Mouse (Mus musculus): ENCODE measurements at regions not wholly inside any gene's neighbourhood (a gene's known extent, or its start where the extent isn't known, plus 50 kb on each side); places are given as distances from the start of the nearest gene placed in this dataset.
A peak's percentile ranks its signal among the peaks of the same experiment; 100 is the strongest.

DNA sequence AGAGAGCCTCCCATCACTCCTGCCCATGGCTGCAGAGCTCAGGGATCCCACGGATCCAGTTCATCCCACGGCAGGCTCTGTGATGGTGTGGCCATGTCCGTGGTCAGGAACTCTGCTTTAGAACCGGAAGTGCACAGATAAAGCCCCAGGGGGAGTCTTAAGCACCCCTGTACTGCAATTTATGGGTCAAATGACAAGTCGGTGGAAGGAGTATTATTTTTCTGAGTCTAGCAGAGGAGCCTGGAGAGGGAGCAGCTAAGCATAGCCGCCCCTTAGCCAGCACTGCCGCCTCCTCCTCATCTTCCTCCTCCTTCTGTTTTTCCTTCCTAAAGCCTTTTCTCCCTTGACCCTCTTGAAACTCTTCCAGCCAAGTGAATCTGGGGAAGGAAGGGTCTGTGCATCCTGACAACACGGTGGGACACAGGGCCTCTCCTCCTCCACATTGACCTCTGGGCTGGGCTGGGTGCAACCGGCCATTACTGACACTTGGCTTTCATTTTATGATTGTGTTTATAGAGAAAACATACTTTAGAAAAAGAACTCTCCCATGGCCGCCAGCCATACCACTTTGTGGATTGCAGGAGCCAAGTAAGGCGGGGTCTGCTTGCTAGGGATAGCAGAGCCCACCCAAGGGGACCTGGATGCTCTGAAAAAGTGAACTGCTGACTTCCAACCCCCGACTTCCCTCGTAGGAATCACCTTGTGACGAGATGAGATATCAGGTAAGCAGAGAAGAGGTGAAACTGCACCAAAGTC lies 494.3 kb downstream of the Ccdc171 start:
- no peak overlapping the region for H3K27ac ChIP-seq (replicated peaks)
- H3K36me3 ChIP-seq: no peaks in the 10 kb centered on the region
- ATAC-seq (replicated peaks): no peak
- H3K4me1 ChIP-seq: no peaks in the 10 kb centered on the region
- WGBS: 89% methylated on average over 14 of the region's 14 CpGs
- H3K9me3 ChIP-seq: no peaks in the 10 kb centered on the region
- no peak overlapping the region for H3K9ac ChIP-seq (replicated peaks)
- H3K27me3 ChIP-seq: no peaks in the 10 kb centered on the region
- no peak overlapping the region for H3K4me3 ChIP-seq
- no peak overlapping the region for H3K4me2 ChIP-seq (replicated peaks)

DNA sequence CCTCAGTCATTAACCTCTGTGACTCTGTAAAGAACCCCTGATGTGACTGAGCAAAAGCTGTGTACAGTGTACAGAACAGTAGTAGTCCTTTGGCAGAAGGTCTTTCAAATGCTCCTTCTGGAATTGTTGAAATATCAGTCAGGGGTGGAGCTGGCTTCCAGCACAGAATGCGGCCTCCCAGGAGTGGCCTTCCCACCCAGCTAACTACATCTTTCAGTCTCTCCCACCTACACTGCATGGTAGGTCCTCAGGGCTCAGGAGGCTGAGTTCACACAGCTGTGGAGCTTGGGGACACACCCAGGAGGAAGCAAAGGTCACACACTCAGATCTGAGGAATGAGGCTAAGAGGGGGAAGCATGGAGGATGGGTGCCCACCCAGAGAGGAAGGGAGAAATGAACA lies 495.3 kb downstream of the Ccdc171 start:
- H3K27ac ChIP-seq (replicated peaks): no peak overlapping the region
- no peaks in the 10 kb centered on the region for H3K27me3 ChIP-seq
- no peak overlapping the region for H3K4me2 ChIP-seq (replicated peaks)
- H3K9ac ChIP-seq (replicated peaks): no peak overlapping the region
- H3K4me3 ChIP-seq: no peak overlapping the region
- ATAC-seq (replicated peaks): no peak
- H3K4me1 ChIP-seq: no peaks in the 10 kb centered on the region
- no peaks in the 10 kb centered on the region for H3K36me3 ChIP-seq
- no peaks in the 10 kb centered on the region for H3K9me3 ChIP-seq
- WGBS: 83% methylated on average over 1 of the region's 1 CpGs

DNA sequence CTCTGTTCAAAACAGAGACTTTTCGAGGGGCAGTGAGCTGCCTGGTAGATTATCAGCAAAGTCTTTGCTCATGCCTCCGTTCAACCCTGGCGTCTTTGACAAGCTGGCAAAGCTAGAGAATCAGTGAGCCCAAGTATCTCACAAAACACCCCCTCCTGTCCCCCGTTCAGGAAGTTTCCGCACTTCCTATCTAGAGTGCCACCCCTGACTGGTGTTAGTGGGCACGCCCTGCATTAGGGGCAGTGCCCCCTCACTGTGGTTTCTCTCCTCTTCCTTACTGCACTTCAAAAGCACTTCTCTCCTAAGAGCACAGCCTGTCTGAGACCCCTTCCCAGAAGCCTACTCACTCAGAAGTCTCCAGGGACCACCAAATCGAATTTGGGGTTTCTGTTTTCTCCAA lies 497.0 kb downstream of the Ccdc171 start:
- Histone ChIP-seq H3K4me1 (no peaks in the 10 kb centered on the region), H3K4me3 (no peak overlapping the region), H3K27me3 (no peaks in the 10 kb centered on the region), H3K9me3 (no peaks in the 10 kb centered on the region), H3K36me3 (no peaks in the 10 kb centered on the region), H3K27ac (replicated peaks) (no peak overlapping the region), H3K4me2 (replicated peaks) (no peak overlapping the region), H3K9ac (replicated peaks) (no peak overlapping the region)
- ATAC-seq (replicated peaks): no peak
- WGBS: 89% methylated on average over 7 of the region's 7 CpGs

GRCm38 (mm10) chr4:84026144-84026543 lies 500.8 kb downstream of the Ccdc171 start:
- Histone ChIP-seq H3K4me1 (no peaks in the 10 kb centered on the region), H3K9ac (replicated peaks) (no peak overlapping the region), H3K27ac (replicated peaks) (no peak overlapping the region), H3K4me3 (no peak overlapping the region), H3K27me3 (no peaks in the 10 kb centered on the region), H3K4me2 (replicated peaks) (no peak overlapping the region), H3K36me3 (no peaks in the 10 kb centered on the region), H3K9me3 (no peaks in the 10 kb centered on the region)
- 49% methylated on average over 8 of the region's 8 CpGs for WGBS
- no peak for ATAC-seq (replicated peaks)

GRCm38 (mm10) chr4:84028120-84028519 lies 502.8 kb downstream of the Ccdc171 start:
- 9% methylated on average over 5 of the region's 5 CpGs for WGBS
- no peak overlapping the region for H3K4me3 ChIP-seq
- ATAC-seq (replicated peaks): peak; percentile 74
- no peak overlapping the region for H3K4me2 ChIP-seq (replicated peaks)
- H3K4me1 ChIP-seq: peaks cover 11% of the 10 kb centered on the region
- H3K9ac ChIP-seq (replicated peaks): no peak overlapping the region
- no peak overlapping the region for H3K27ac ChIP-seq (replicated peaks)
- H3K9me3 ChIP-seq: no peaks in the 10 kb centered on the region
- no peaks in the 10 kb centered on the region for H3K27me3 ChIP-seq
- H3K36me3 ChIP-seq: no peaks in the 10 kb centered on the region

DNA sequence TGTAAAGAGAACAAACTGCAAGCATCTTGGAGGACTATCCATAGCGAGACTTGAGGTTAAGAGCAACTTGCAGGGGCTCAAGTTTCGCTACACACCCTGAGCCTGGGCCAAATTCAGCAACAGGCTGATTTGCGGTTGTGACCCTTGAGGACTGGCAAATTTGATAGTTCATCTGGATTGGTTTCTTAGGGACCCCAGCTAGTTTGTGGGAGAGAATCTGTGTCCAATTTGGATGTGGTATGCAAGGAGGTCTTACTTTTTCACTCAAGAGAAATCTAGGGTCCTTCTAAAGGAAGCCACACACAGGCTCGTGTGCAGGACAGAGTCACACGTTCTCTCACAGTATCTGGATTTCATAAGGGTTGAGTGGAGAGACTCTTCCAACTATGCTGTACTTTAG lies 505.6 kb downstream of the Ccdc171 start:
- H3K27me3 ChIP-seq: no peaks in the 10 kb centered on the region
- WGBS: 90% methylated on average over 5 of the region's 5 CpGs
- no peak overlapping the region for H3K9ac ChIP-seq (replicated peaks)
- H3K9me3 ChIP-seq: no peaks in the 10 kb centered on the region
- ATAC-seq (replicated peaks): no peak
- H3K27ac ChIP-seq (replicated peaks): no peak overlapping the region
- no peak overlapping the region for H3K4me2 ChIP-seq (replicated peaks)
- H3K36me3 ChIP-seq: no peaks in the 10 kb centered on the region
- peaks cover 11% of the 10 kb centered on the region for H3K4me1 ChIP-seq
- no peak overlapping the region for H3K4me3 ChIP-seq

- peak overlapping the region; percentile 19 for H3K4me2 ChIP-seq (replicated peaks)
- WGBS: 6% methylated on average over 10 of the region's 10 CpGs
- no peak overlapping the region; the same call in 1 of the 2 replicates for H3K27ac ChIP-seq (replicated peaks)
Observed at GRCm38 (mm10) chr4:84032505-84032904, 507.2 kb downstream of the Ccdc171 start.

GRCm38 (mm10) chr4:84035347-84035746 lies 510.0 kb downstream of the Ccdc171 start:
- Histone ChIP-seq H3K9ac (replicated peaks) (no peak overlapping the region), H3K4me1 (peaks cover 11% of the 10 kb centered on the region), H3K27ac (replicated peaks) (no peak overlapping the region), H3K4me2 (replicated peaks) (no peak overlapping the region), H3K9me3 (no peaks in the 10 kb centered on the region), H3K36me3 (no peaks in the 10 kb centered on the region), H3K27me3 (no peaks in the 10 kb centered on the region), H3K4me3 (no peak overlapping the region)
- WGBS: 95% methylated on average over 1 of the region's 1 CpGs
- ATAC-seq (replicated peaks): no peak

More at GRCm38 (mm10) chr4:84032505-84032904, 507.2 kb downstream of the Ccdc171 start:
- peaks cover 11% of the 10 kb centered on the region for H3K4me1 ChIP-seq
- H3K4me3 ChIP-seq: no peak overlapping the region
- no peaks in the 10 kb centered on the region for H3K27me3 ChIP-seq
- no peaks in the 10 kb centered on the region for H3K36me3 ChIP-seq
- peak; percentile 90 for ATAC-seq (replicated peaks)
- 0 out of 2 replicates have a peak overlapping the region, but pooled peaks have one; percentile 0 for H3K9ac ChIP-seq (replicated peaks)
- H3K9me3 ChIP-seq: no peaks in the 10 kb centered on the region

DNA sequence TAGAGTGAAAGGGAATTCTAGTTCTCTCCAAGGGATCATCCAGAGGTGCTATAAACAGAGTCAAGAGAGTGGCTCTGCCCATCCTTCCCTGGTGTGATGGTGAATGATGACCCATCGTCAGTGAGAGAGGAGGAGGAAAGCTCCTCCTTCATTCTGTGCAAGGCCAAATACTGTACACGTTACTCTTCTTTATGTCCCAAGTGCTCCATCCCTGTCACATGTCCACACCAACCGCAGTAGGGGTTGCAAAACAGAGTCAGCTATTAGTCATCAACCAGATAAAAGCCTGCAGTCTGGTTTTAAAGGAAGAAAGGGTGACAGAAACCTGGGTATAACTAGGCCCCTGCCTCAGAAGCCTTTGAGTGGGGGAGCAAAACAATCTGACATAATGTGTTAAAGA lies 512.2 kb downstream of the Ccdc171 start:
- no peak overlapping the region for H3K9ac ChIP-seq (replicated peaks)
- H3K27me3 ChIP-seq: no peaks in the 10 kb centered on the region
- no peak overlapping the region for H3K27ac ChIP-seq (replicated peaks)
- H3K4me3 ChIP-seq: no peak overlapping the region
- peaks cover 4% of the 10 kb centered on the region for H3K4me1 ChIP-seq
- H3K4me2 ChIP-seq (replicated peaks): no peak overlapping the region
- H3K36me3 ChIP-seq: no peaks in the 10 kb centered on the region
- H3K9me3 ChIP-seq: no peaks in the 10 kb centered on the region
- 86% methylated on average over 3 of the region's 3 CpGs for WGBS
- ATAC-seq (replicated peaks): no peak

- H3K4me3 ChIP-seq: no peak overlapping the region
- H3K9ac ChIP-seq (replicated peaks): no peak overlapping the region
- no peaks in the 10 kb centered on the region for H3K4me1 ChIP-seq
- no peaks in the 10 kb centered on the region for H3K36me3 ChIP-seq
- no peak overlapping the region for H3K27ac ChIP-seq (replicated peaks)
- H3K27me3 ChIP-seq: no peaks in the 10 kb centered on the region
- no peaks in the 10 kb centered on the region for H3K9me3 ChIP-seq
- no peak for ATAC-seq (replicated peaks)
- 92% methylated on average over 6 of the region's 6 CpGs for WGBS
- no peak overlapping the region for H3K4me2 ChIP-seq (replicated peaks)
Observed at GRCm38 (mm10) chr4:84050243-84050642, 524.9 kb downstream of the Ccdc171 start.

DNA sequence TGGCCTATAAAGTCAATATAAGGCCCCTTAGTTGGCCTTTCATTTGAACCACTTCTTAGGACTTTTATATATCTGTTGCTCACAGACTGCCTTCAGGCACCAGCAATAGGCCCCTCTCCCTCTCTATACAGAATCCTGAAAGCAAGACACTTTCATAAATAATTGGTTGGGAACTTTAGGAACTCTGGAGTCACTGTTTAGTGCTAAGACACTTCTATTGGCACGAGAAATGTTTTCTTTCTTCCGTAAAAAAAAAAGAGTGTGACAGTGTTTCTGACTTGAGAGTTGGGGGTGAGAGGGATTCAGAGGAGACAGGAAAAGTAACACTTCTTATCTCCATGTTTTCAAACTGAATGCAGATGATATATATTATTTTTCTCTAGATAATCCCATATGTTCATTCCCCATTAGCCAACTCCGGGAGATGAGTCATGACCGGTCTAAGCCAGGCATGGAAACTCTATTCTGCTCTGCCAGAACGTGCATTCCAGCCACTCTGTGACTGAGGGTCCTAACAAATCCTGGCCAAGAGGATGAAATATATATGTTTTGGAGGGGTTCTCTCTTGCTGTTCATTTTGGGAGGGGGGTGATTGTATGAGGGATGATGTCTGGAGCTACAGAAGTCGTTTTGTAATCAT lies 531.6 kb downstream of the Ccdc171 start:
- H3K36me3 ChIP-seq: no peaks in the 10 kb centered on the region
- WGBS: 87% methylated on average over 6 of the region's 6 CpGs
- H3K4me3 ChIP-seq: no peak overlapping the region
- H3K4me2 ChIP-seq (replicated peaks): no peak overlapping the region
- no peak overlapping the region for H3K9ac ChIP-seq (replicated peaks)
- no peaks in the 10 kb centered on the region for H3K9me3 ChIP-seq
- no peaks in the 10 kb centered on the region for H3K4me1 ChIP-seq
- H3K27me3 ChIP-seq: no peaks in the 10 kb centered on the region
- ATAC-seq (replicated peaks): no peak
- H3K27ac ChIP-seq (replicated peaks): no peak overlapping the region

- H3K36me3 ChIP-seq: no peaks in the 10 kb centered on the region
- H3K27me3 ChIP-seq: no peaks in the 10 kb centered on the region
- 87% methylated on average over 2 of the region's 2 CpGs for WGBS
- no peaks in the 10 kb centered on the region for H3K4me1 ChIP-seq
- H3K27ac ChIP-seq (replicated peaks): no peak overlapping the region
- H3K9ac ChIP-seq (replicated peaks): no peak overlapping the region
- ATAC-seq (replicated peaks): no peak
- no peak overlapping the region for H3K4me3 ChIP-seq
- H3K9me3 ChIP-seq: no peaks in the 10 kb centered on the region
- no peak overlapping the region for H3K4me2 ChIP-seq (replicated peaks)
Observed at GRCm38 (mm10) chr4:84060187-84060586, 534.8 kb downstream of the Ccdc171 start.

DNA sequence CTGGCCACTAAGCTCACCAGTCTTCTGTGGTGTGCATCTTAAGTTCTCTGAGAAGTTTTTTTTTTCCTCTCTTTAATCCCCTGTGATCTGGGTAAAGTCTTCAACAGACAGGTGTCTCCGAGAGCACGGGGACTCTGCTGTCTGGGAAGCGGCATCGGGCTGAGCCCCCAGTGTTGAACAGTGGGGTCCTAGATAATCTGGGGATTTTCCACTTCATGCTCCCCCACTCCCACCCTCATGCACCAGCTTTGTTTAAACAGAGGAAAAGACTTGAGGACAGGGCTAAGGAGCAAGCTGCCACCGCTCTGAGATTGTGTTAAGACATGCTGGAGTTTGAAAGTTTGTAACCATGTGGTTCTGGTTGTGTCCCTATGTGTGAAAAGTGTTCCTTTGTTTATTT lies 538.4 kb downstream of the Ccdc171 start:
- no peak for ATAC-seq (replicated peaks)
- no peak overlapping the region for H3K27ac ChIP-seq (replicated peaks)

More for the DNA sequence above, 538.4 kb downstream of the Ccdc171 start:
- H3K9ac ChIP-seq (replicated peaks): no peak overlapping the region
- H3K4me3 ChIP-seq: no peak overlapping the region
- no peaks in the 10 kb centered on the region for H3K36me3 ChIP-seq
- 84% methylated on average over 5 of the region's 5 CpGs for WGBS
- no peak overlapping the region for H3K4me2 ChIP-seq (replicated peaks)
- no peaks in the 10 kb centered on the region for H3K27me3 ChIP-seq
- no peaks in the 10 kb centered on the region for H3K9me3 ChIP-seq
- no peaks in the 10 kb centered on the region for H3K4me1 ChIP-seq

Measured in forebrain, embryonic 15.5 days (tissue).